In the genomic region with DNA sequence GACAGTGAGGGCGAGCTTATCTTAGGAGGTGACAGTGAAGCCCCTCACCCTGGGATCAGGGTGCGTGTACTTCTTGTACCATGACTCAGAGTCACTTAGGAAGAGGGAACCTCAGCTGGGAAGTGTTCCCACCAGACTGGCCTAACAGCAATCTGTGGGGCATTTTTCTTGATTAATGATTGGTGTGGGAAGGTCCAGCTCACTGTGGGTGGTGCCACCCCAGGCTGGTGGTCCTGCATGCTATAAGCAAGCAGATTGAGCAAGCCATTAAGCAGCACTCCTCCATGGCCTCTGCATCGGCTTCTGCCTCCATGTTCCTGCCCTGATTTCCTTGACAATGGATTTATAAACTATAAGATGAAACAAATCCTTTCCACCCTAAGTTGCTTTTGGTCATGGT, we compare ENCODE assay signal across 15 mouse cellular contexts. TPM values are rescaled to one million over a fixed set of nuclear protein-coding genes. Genes with fewer than 3 reads are reported as not detected.
DNase-seq lines count a peak whose midpoint lies in the region; ATAC-seq and TF ChIP-seq lines count a peak whose summit lies in the region.
"Had no signal": no experiment of that assay in that cellular context is flagged by ENCODE, and none has a peak within 500 bp of the region (broad histone marks: within the 10 kb centered on the region; RNA-seq: fewer than 3 reads in every experiment).

No protein-coding gene starts in this region.

- DNase-seq in forebrain, embryonic 10.5 days (ENCODE audit: extremely low spot score, low spot score) = no peak
- DNase-seq in left cerebral cortex, adult 2 months (ENCODE audit: extremely low spot score in 1 of 2, low spot score in 2 of 2) = no peak
- no peak for DNase-seq in left cerebral cortex, adult 8-10 months (ENCODE audit: low spot score in 2 of 2)
- DNase-seq in adipocyte (ENCODE audit: low spot score) = no peak
- no peak for DNase-seq in cerebellum, adult 8-10 months
- DNase-seq: adrenal gland, postnatal 36 days; cerebellum, postnatal 10 days; heart, adult 18-20 months; retina, postnatal 1 day had no signal

- H3K27ac ChIP-seq in forebrain, embryonic 10.5 days = peak overlapping the region; percentile 66; the same call in 1 of the 2 replicates
- no peak overlapping the region for H3K27ac ChIP-seq in forebrain, embryonic 13.5 days
- peak overlapping the region; percentile 61 for H3K27ac ChIP-seq in left cerebral cortex, adult 2 months
- H3K27ac ChIP-seq in kidney, embryonic 15.5 days = peak overlapping the region; percentile 69
- H3K27ac ChIP-seq in stomach, embryonic 14.5 days (ENCODE audit: low read length) = peak overlapping the region; percentile 82
- H3K27ac ChIP-seq: hindbrain, embryonic 15.5 days; lung, embryonic 15.5 days had no signal

- intact Hi-C loops in left cerebral cortex, adult 2 months (cut with DNase I) = no loop called here

- WGBS in forebrain, embryonic 10.5 days = 89% methylated on average over 3 of the region's 3 CpGs
- WGBS in forebrain, embryonic 13.5 days = 73% methylated on average over 3 of the region's 3 CpGs
- WGBS in kidney, embryonic 15.5 days = 63% methylated on average over 3 of the region's 3 CpGs
- 47% methylated on average over 3 of the region's 3 CpGs for WGBS in stomach, embryonic 14.5 days

- H3K27me3 ChIP-seq in forebrain, embryonic 10.5 days (ENCODE audit: poor library complexity, severe bottlenecking) = no peaks in the 10 kb centered on the region
- H3K27me3 ChIP-seq in forebrain, embryonic 13.5 days = no peaks in the 10 kb centered on the region
- H3K27me3 ChIP-seq in kidney, embryonic 15.5 days = no peaks in the 10 kb centered on the region
- H3K27me3 ChIP-seq in stomach, embryonic 14.5 days (ENCODE audit: control insufficient read depth, insufficient read depth, low read length) = no peaks in the 10 kb centered on the region
- H3K27me3 ChIP-seq: hindbrain, embryonic 15.5 days; lung, embryonic 15.5 days had no signal

- no peak overlapping the region for H3K9ac ChIP-seq in forebrain, embryonic 13.5 days
- no peak overlapping the region for H3K9ac ChIP-seq in kidney, embryonic 15.5 days
- no peak overlapping the region for H3K9ac ChIP-seq in stomach, embryonic 14.5 days (replicated peaks; ENCODE audit: low read depth, low read length)
- H3K9ac ChIP-seq: hindbrain, embryonic 15.5 days; lung, embryonic 15.5 days had no signal

- H3K4me1 ChIP-seq in forebrain, embryonic 10.5 days = peaks cover 33% of the 10 kb centered on the region
- peaks cover 25% of the 10 kb centered on the region for H3K4me1 ChIP-seq in forebrain, embryonic 13.5 days
- peaks cover 59% of the 10 kb centered on the region for H3K4me1 ChIP-seq in kidney, embryonic 15.5 days
- H3K4me1 ChIP-seq in stomach, embryonic 14.5 days (ENCODE audit: control insufficient read depth, insufficient read depth, low read length) = peaks cover 8% of the 10 kb centered on the region

- TF ChIP-seq CTCF in left cerebral cortex, adult 2 months (IDR thresholded peaks at IDR 0.05) = no peak

- H3K4me2 ChIP-seq in forebrain, embryonic 13.5 days = no peak overlapping the region
- H3K4me2 ChIP-seq in kidney, embryonic 15.5 days = no peak overlapping the region
- H3K4me2 ChIP-seq in stomach, embryonic 14.5 days (replicated peaks; ENCODE audit: low read depth, low read length) = no peak overlapping the region
- H3K4me2 ChIP-seq: hindbrain, embryonic 15.5 days; lung, embryonic 15.5 days had no signal

- no peak for ATAC-seq in forebrain, embryonic 13.5 days
- ATAC-seq in kidney, embryonic 15.5 days (replicated peaks; ENCODE audit: low FRiP score) = no peak
- ATAC-seq in stomach, embryonic 14.5 days (ENCODE audit: insufficient number of reproducible peaks, insufficient read depth, low FRiP score, low read depth) = no peak

- no peaks in the 10 kb centered on the region for H3K36me3 ChIP-seq in forebrain, embryonic 10.5 days (replicated peaks)
- no peaks in the 10 kb centered on the region for H3K36me3 ChIP-seq in forebrain, embryonic 13.5 days (ENCODE audit: poor library complexity, severe bottlenecking)
- H3K36me3 ChIP-seq in kidney, embryonic 15.5 days = no peaks in the 10 kb centered on the region
- H3K36me3 ChIP-seq in stomach, embryonic 14.5 days (ENCODE audit: control insufficient read depth, insufficient read depth, low read length) = no peaks in the 10 kb centered on the region
- H3K36me3 ChIP-seq: hindbrain, embryonic 15.5 days; lung, embryonic 15.5 days had no signal

- H3K9me3 ChIP-seq in forebrain, embryonic 10.5 days = no peaks in the 10 kb centered on the region
- no peaks in the 10 kb centered on the region for H3K9me3 ChIP-seq in forebrain, embryonic 13.5 days (replicated peaks)
- no peaks in the 10 kb centered on the region for H3K9me3 ChIP-seq in kidney, embryonic 15.5 days (replicated peaks)
- H3K9me3 ChIP-seq in stomach, embryonic 14.5 days (ENCODE audit: control insufficient read depth, low read depth, low read length) = no peaks in the 10 kb centered on the region
- H3K9me3 ChIP-seq: hindbrain, embryonic 15.5 days; lung, embryonic 15.5 days; megakaryocyte, embryonic 14.5 days had no signal

- no peak overlapping the region for H3K4me3 ChIP-seq in forebrain, embryonic 10.5 days
- no peak overlapping the region for H3K4me3 ChIP-seq in forebrain, embryonic 13.5 days
- no peak overlapping the region for H3K4me3 ChIP-seq in left cerebral cortex, adult 2 months
- H3K4me3 ChIP-seq in kidney, embryonic 15.5 days (replicated peaks) = no peak overlapping the region
- H3K4me3 ChIP-seq in stomach, embryonic 14.5 days (ENCODE audit: low read depth, low read length) = no peak overlapping the region
- H3K4me3 ChIP-seq: hindbrain, embryonic 15.5 days; lung, embryonic 15.5 days; megakaryocyte, embryonic 14.5 days had no signal

RNA-seq across cellular contexts. Expression of a gene that starts 26.7 kb away (rescaled TPM):
- polyA plus RNA-seq in forebrain, embryonic 10.5 days (2016; fragmentation: Nextera tagmentation; extraction: Ambion mirVana) = 103 and 116 TPM in 2 replicates
- 113 and 117 TPM in 2 replicates for polyA plus RNA-seq in forebrain, embryonic 13.5 days (2015; fragmentation: Nextera tagmentation; extraction: Ambion mirVana)
- 10 to 100 TPM; 50.3 to 51.5 TPM for total RNA-seq in left cerebral cortex, adult 2 months (2021)
- total RNA-seq in left cerebral cortex, adult 8-10 months (2022) = 10 to 100 TPM; 37.9 to 48.8 (median 40.2) TPM
- 182 and 184 TPM in 2 replicates for polyA plus RNA-seq in kidney, embryonic 15.5 days (2015; fragmentation: Nextera tagmentation; extraction: Ambion mirVana)
- 176 and 199 TPM in 2 replicates for polyA plus RNA-seq in stomach, embryonic 14.5 days (2014; fragmentation: Nextera tagmentation; extraction: Ambion mirVana)
